Comparison of ENCODE assay signal across 23 mouse cellular contexts in the genomic region with DNA sequence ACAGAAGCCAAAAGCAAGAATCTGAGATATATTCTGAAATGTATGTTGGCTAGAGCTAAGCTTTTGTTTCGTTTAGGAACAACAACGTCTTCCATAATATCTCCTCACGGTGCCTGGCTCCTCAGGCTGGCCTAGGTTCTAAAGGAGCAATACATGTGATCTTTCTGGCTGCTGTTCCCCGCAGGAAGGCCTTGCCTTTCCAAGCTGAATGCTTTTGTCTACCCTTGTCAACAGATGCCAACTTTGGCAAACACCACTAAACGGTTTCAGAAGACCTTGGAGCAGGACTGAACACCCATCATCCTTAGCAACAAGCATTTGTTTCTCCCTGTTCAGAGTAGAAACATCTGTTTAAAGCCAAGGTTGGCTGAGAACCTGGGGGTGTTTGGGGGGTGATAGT.
DNase-seq lines count a peak whose midpoint lies in the region; ATAC-seq and TF ChIP-seq lines count a peak whose summit lies in the region.
"Had no signal": no experiment of that assay in that cellular context is flagged by ENCODE, and none has a peak within 500 bp of the region (broad histone marks: within the 10 kb centered on the region; RNA-seq: fewer than 3 reads in every experiment).

No protein-coding gene starts in this region.

- H3K4me2 ChIP-seq in lung, embryonic 16.5 days (ENCODE audit: low read depth, low read length), result no peak overlapping the region
- no peak overlapping the region for H3K4me2 ChIP-seq in lung, postnatal 0 days (replicated peaks; ENCODE audit: low read depth, low read length)
- H3K4me2 ChIP-seq: forebrain, embryonic 12.5 days; heart, embryonic 13.5 days; hindbrain, embryonic 14.5 days; kidney, embryonic 15.5 days; limb, embryonic 15.5 days; midbrain, embryonic 11.5 days; neural tube, embryonic 12.5 days had no signal

- no peak overlapping the region for H3K9ac ChIP-seq in lung, embryonic 16.5 days (ENCODE audit: low read length)
- H3K9ac ChIP-seq in lung, postnatal 0 days (replicated peaks; ENCODE audit: low read depth), result no peak overlapping the region
- H3K9ac ChIP-seq: forebrain, embryonic 12.5 days; heart, embryonic 13.5 days; hindbrain, embryonic 14.5 days; kidney, embryonic 15.5 days; limb, embryonic 15.5 days; liver, postnatal 0 days; neural tube, embryonic 12.5 days had no signal

- peaks cover 18% of the 10 kb centered on the region for H3K4me1 ChIP-seq in lung, embryonic 16.5 days (replicated peaks; ENCODE audit: control insufficient read depth, insufficient read depth, low read length)
- peaks cover 5% of the 10 kb centered on the region; the same call in 1 of the 2 replicates for H3K4me1 ChIP-seq in lung, postnatal 0 days (ENCODE audit: insufficient read depth, low read depth, low read length)
- H3K4me1 ChIP-seq: forebrain, embryonic 12.5 days; heart, embryonic 13.5 days; neural tube, embryonic 12.5 days had no signal

- WGBS in lung, embryonic 16.5 days, result 22% methylated on average over 5 of the region's 5 CpGs
- 40% methylated on average over 5 of the region's 5 CpGs for WGBS in lung, postnatal 0 days

- H3K9me3 ChIP-seq in lung, embryonic 16.5 days (ENCODE audit: control insufficient read depth, low read length), result peaks cover 4% of the 10 kb centered on the region; the same call in 1 of the 2 replicates
- H3K9me3 ChIP-seq in lung, postnatal 0 days (ENCODE audit: low read length), result no peaks in the 10 kb centered on the region
- H3K9me3 ChIP-seq: forebrain, embryonic 12.5 days; kidney, embryonic 15.5 days; limb, embryonic 15.5 days; neural tube, embryonic 12.5 days had no signal

- no peak overlapping the region for H3K27ac ChIP-seq in lung, embryonic 16.5 days (ENCODE audit: low read length)
- no peak overlapping the region for H3K27ac ChIP-seq in lung, postnatal 0 days (ENCODE audit: low read length)
- H3K27ac ChIP-seq: forebrain, embryonic 12.5 days; heart, embryonic 13.5 days; hindbrain, embryonic 14.5 days; kidney, embryonic 15.5 days; limb, embryonic 15.5 days; neural tube, embryonic 12.5 days had no signal

- no peak for TF ChIP-seq EP300 in lung, postnatal 0 days (IDR thresholded peaks at IDR 0.05)

- no peak for TF ChIP-seq CTCF in lung, postnatal 0 days (IDR thresholded peaks at IDR 0.05)

- no peak overlapping the region for H3K4me3 ChIP-seq in lung, embryonic 16.5 days (ENCODE audit: low read length)
- no peak overlapping the region for H3K4me3 ChIP-seq in lung, postnatal 0 days (ENCODE audit: low read depth, low read length)
- H3K4me3 ChIP-seq: forebrain, embryonic 12.5 days; heart, embryonic 13.5 days; kidney, embryonic 15.5 days; limb, embryonic 15.5 days; neural tube, embryonic 12.5 days had no signal

- no peaks in the 10 kb centered on the region for H3K27me3 ChIP-seq in lung, embryonic 16.5 days (ENCODE audit: control insufficient read depth, insufficient read depth, low read depth, low read length)
- no peaks in the 10 kb centered on the region for H3K27me3 ChIP-seq in lung, postnatal 0 days (replicated peaks; ENCODE audit: insufficient read depth, low read length)
- H3K27me3 ChIP-seq: CH12.LX; forebrain, embryonic 12.5 days; heart, embryonic 13.5 days; limb, embryonic 15.5 days; neural tube, embryonic 12.5 days had no signal

- no peaks in the 10 kb centered on the region for H3K36me3 ChIP-seq in lung, embryonic 16.5 days (ENCODE audit: control insufficient read depth, insufficient read depth, low read length)
- H3K36me3 ChIP-seq in lung, postnatal 0 days (ENCODE audit: insufficient read depth, low read length), result no peaks in the 10 kb centered on the region
- H3K36me3 ChIP-seq: forebrain, embryonic 12.5 days; heart, embryonic 13.5 days; kidney, embryonic 15.5 days; limb, embryonic 15.5 days; neural tube, embryonic 12.5 days had no signal

- DNase-seq in cerebellum, adult 9-10 months, result peak; percentile 4
- no peak for DNase-seq in cerebellum, adult 11 months
- peak; percentile 10 to 14 for DNase-seq in frontal cortex, adult 2 months (ENCODE audit: extremely low spot score in 1 of 2, low spot score in 1 of 2)
- DNase-seq in frontal cortex, postnatal 10 days (ENCODE audit: low spot score in 2 of 2), result no peak
- no peak for DNase-seq in lung, postnatal 0 days (ENCODE audit: low spot score)
- DNase-seq in adrenal gland, postnatal 36 days, result peak; percentile 16 to 35
- no peak for DNase-seq in thymus, postnatal 4 days
- DNase-seq: cerebellum, adult 8-10 months; gastrocnemius, postnatal 10 days; heart, adult 18-20 months; liver, postnatal 0 days; spleen, adult 18-20 months; thymus, postnatal 25 days had no signal

- ATAC-seq in lung, embryonic 16.5 days (ENCODE audit: low read depth), result peak; percentile 28
- no peak; the same call in 1 of the 2 replicates for ATAC-seq in lung, postnatal 0 days
- ATAC-seq: intestine, embryonic 16.5 days; liver, postnatal 0 days had no signal

Comparison
In these comparisons a context has a peak if more than half of its experiments do, and no peak if none do; other contexts are left out.
1. DNase-seq: peak in cerebellum, adult 9-10 months (single experiment), frontal cortex, adult 2 months (2 of 2) and adrenal gland, postnatal 36 days (2 of 2); none in cerebellum, adult 11 months (single experiment), frontal cortex, postnatal 10 days (0 of 2), lung, postnatal 0 days (single experiment) and thymus, postnatal 4 days (single experiment).